Mouse (Mus musculus): ENCODE results near the gene Aste1.

DNA sequence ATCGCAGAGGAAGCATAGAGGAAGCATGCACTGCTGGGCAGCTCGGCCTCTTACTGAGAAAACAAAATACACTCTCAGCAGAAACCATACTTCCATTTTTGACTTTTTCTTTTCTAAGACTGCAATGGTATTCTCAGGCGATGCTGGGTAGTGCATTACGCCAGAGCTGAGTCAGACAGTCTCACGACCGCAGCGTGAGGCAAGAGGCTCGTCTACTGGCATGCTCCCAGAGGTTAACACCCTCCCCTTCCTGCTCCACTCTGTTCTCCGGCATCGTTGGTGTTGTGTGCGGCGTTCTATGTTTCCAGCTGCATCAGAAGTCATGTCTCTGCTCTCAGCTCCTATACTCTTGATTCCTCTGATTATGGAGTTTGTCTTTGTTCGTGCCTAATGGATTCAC, 63.8 kb downstream of the Aste1 start:
- TF ChIP-seq CTCF (IDR thresholded peaks at IDR 0.05; ENCODE audit: extremely low read depth, insufficient read depth, low read length) (no peak), POLR2A (IDR thresholded peaks at IDR 0.05; ENCODE audit: extremely low read depth, insufficient read depth, low read length) (no peak)

Measured in cortical plate, adult 2 months (tissue).